Mouse (Mus musculus): ENCODE data around the gene Emx2. TPM values are rescaled to one million over a fixed set of nuclear protein-coding genes. Genes with fewer than 3 reads are reported as not detected.

The Emx2 gene
- not detected for polyA plus RNA-seq (2014; fragmentation: Illumina TruSeq; extraction: RNeasy Lipid Tissue Mini Kit (QIAGEN cat#74804); ENCODE audit: low read depth, low replicate concordance)

GRCm38 (mm10) chr19:59457951-59458742, at the start of gene Emx2:
Gene Emx2 (plus strand): TSS chr19:59458372.

Other genes starting within 250 kb of the Emx2 start
- gene Kcnk18, start 239.2 kb upstream of the Emx2 start, polyA plus RNA-seq (2014; fragmentation: Illumina TruSeq; extraction: RNeasy Lipid Tissue Mini Kit (QIAGEN cat#74804); ENCODE audit: low read depth, low replicate concordance) = not detected
- 4.6 TPM for gene Slc18a2, start 197.5 kb upstream of the Emx2 start, polyA plus RNA-seq (2014; fragmentation: Illumina TruSeq; extraction: RNeasy Lipid Tissue Mini Kit (QIAGEN cat#74804); ENCODE audit: low read depth, low replicate concordance)
- gene Rps12-ps3, start 136.1 kb upstream of the Emx2 start, polyA plus RNA-seq (2014; fragmentation: Illumina TruSeq; extraction: RNeasy Lipid Tissue Mini Kit (QIAGEN cat#74804); ENCODE audit: low read depth, low replicate concordance) = 2.8 TPM
- 84.9 TPM for gene Pdzd8, start 112.6 kb upstream of the Emx2 start, polyA plus RNA-seq (2014; fragmentation: Illumina TruSeq; extraction: RNeasy Lipid Tissue Mini Kit (QIAGEN cat#74804); ENCODE audit: low read depth, low replicate concordance)

Measured in sigmoid colon, adult 10 weeks (tissue).